Mouse (Mus musculus): ENCODE measurements around the gene Rapgef2.
A peak's percentile ranks its signal among the peaks of the same experiment; 100 is the strongest.
"Not testable (repeated sequence)": the region's sequence is repeated elsewhere in the genome, so short reads cannot be mapped to it uniquely, and the experiment has no call there.

The Rapgef2 gene

DNA sequence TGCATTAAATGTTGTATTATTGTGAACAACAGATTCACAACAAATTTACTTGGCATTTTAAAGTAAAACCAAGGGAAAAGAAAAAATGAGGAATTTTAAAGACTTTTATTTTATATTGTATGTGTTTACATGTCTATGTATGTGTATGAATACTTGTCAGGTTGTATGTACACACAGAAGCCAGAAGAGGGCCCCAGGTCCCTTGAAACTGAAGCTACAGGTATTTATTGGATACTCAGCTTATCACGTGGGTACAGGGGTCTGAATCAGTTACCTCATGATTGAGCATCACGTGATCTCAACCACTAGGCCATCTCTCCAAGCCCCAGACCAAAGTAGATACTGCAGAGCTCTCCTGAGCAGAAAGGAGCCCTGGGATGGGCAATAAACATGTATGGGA lies 180.0 kb downstream of the Rapgef2 start:
- peak; percentile 14 for DNase-seq (ENCODE audit: low read depth, low spot score)

DNA sequence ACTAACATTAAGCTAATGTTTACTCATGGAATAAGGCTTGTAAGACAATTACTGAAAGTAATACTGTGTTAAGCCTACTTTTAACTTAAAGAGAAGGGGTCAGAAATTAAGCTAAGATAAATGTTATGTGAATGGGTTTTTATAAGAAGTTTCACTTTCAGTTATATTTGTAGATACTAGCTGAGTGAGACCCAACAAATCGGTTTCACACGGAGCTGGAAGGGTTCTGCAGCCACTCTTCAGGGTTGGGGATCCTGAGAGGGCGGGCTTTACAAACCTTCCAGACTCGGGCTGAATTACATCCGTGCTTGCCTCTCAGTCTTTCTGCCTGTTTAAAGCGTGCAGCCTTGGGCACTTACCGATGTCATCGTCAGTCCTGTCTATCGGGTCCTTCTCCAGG lies 182.7 kb downstream of the Rapgef2 start:
- peak; percentile 17 for DNase-seq (ENCODE audit: low read depth, low spot score)

DNA sequence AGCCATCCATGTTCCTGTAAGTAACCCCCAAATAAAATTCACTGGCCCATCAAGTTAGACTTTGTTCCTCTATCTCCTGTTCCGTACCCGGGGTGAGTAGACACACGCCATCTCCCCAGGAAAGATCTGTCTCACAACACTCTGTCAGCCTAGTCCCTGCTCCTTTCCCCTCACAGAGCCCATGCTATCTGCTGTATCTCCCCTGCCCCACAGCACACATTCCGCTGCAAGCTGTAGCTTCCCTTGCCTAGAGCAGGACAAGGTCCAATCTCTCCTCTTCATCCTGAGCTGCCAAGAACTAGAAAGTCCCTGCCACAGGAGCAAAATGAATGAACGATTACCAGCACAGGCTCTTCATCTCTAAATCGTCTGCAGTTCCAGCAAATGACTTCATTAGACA lies 184.6 kb downstream of the Rapgef2 start:
- no peak for DNase-seq (ENCODE audit: low read depth, low spot score)

DNA sequence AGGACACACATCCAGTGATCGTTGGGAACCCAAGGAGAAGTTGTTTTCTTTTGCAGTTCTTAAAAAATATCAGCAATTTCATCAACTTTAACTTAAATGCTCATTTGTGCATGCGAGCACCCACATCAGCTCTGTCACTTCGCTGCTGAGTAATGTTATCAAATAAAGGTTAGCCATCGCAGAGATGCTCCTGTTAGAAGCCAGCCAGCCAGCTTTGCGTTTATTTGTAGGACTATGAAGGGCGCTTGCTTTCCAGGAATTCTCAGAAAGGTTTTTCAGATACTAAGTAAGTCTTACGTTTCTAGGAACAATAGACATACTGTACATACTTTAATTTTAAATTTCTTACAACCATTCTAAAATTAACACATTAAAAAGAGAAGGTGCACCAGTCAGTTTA lies 185.5 kb downstream of the Rapgef2 start:
- no peak for DNase-seq (ENCODE audit: low read depth, low spot score)

DNA sequence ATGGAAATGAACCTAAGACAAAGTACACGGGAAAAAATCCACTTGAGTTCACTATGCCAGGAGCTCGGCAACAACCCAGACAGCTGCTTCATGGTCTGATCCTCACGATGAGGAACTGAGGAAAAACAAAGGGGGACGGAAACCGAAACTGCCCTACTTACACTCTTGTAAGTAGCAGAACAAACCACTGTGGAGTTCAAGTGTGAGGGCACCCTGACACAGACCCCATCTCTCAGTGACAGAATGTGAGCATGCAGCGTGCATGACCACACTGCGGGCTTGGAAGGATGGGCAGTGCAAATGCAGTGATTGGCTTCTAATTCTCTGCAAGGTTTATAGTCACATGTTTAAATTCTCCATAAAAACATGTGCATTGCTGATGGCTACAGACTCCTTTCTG lies 197.2 kb downstream of the Rapgef2 start:
- no peak for DNase-seq (ENCODE audit: low read depth, low spot score)

DNA sequence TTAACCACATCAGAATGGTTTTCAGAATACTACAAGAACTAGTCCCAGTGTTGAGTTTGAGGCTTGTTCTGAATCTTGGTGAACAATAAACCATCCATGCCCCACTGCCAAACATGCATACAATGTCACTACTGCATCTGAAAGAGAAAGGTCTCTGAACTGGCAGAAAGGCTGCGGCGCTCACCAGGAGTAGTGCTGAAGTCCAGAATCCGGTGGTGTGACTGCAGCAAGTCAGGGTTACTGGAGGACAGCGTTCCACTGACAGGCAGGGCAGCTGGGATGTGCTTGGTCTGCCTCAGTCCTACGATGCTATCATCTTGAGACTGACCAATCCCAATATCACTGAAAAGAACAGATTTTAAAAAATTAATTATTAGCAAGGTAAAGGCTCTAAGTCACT lies 197.9 kb downstream of the Rapgef2 start:
- no peak for DNase-seq (ENCODE audit: low read depth, low spot score)

DNA sequence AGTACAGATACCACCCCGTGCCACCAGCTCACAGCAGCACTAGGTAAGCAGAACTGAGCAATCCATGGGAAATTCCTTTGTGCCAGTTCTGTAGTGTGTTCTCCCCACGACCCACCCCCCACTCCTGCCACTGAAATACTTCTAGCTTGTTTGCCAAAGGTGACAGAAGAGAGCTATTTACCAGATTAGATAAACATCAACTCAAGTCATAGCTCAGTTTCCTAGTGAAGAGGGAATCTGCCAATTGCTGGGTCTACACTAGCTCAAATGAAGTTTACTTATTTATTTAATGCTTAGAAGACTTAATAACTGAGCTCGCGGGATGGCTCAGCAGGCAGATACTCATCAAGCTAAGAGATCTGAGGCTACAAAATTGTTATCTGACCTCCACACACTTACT lies 200.0 kb downstream of the Rapgef2 start:
- no peak for DNase-seq (ENCODE audit: low read depth, low spot score)

DNA sequence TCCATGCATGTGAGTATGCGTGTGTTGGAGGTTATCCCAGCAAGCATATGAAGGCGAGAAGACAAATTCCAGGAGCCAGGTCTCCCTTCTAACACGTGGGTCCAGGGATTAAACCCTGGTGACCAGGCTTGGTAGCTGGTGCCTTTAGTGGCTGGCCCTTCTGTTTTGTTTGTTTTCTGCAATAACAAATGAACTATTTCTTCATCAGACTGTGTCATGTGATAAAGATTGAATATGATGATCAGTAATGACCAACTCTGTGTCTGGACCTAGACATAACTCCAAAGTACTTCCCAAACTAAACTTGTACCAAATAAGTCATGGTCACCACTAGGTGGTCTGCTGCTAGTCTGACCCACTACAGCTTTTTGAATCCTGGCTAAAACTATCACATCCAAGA lies 202.4 kb downstream of the Rapgef2 start:
- DNase-seq (ENCODE audit: low read depth, low spot score), result no peak

DNA sequence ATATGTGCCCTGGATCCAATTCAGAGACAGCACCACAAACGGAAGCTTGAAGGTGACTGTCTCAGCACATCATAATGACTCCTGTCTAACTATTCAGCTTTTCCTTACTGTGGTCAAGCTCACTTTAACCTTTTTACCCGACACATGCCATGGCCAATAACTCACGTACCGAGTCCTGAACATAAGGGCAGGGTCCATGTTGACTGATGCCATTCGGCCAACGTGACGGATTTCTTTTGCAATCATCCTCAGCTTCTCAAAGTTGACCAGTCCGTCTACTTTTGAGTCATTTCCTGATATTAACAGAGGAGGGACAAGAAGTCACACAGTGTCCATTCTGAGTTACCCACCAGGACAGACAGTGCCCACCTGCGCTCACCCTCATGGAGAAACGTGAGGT lies 203.3 kb downstream of the Rapgef2 start:
- no peak for DNase-seq (ENCODE audit: low read depth, low spot score)

DNA sequence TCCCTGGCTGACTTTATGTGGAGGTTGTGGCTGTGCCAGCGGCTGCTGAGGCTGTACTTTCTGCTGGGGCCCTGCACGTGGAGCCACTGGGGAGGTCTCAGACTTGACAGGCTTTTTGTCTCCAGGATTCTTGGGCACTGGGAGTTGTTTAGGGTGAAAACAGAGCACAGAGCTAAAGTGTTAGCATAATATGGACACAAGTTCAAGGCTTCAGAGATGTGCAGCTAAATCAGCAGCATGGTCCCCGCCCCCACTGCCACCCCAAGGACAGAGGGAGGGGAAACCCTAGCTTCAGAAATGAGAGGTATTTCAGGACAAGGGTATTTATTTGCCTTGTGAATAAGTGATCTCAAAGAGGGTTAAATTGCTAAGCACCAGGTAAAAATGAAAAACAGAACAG lies 207.2 kb downstream of the Rapgef2 start:
- no peak for DNase-seq (ENCODE audit: low read depth, low spot score)

DNA sequence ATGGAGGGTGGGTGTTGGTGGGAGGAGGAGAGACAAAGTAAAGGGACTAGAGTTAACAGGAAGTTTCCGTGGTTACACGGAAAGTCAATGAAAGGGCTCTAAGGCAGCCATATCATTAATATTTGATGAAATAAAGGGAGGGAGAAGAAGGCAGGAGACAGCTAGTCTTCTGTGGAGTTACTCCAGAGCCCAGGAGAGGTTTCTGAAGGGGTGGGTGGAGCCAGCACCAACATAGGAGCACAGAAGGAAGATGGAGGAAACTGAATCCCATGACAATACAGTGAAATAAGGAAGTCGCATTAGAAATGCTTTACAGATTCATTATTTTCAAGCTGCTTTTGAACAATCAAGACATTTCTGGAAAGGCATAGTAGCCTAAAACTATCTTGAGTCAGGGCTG lies 211.3 kb downstream of the Rapgef2 start:
- DNase-seq (ENCODE audit: low read depth, low spot score), result no peak

DNA sequence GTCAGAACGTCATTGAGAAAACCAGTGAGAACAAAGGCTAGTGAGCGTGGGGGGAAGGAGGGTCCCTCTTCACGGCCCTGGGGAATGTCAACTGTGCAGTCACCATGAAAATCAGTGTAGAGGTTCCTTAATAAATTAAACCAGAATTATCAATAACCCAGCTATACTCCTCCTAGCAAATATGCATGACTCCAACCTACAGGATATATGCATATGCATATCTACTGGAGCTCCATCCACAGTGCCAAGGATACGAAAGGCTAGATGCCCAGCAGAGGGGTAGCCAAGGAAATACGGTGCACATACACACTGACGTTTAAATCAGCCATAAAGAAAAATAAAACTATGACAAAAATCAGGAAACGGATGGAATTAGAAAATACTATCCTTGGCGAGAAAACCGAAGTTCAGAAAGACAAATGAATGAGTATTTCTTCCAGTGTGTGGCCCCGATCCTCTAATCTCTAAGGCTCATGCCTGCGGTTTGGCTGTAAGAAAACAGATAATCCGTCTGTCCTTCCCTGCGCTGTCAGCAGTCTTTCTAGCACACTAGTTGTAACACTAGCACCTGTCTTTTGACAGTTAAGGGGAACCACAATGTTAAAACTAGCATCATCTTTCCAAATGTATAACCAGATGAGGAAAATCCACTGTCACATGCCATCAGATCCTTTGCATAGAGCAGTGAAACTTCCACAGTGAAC lies 212.6 kb downstream of the Rapgef2 start:
- DNase-seq (ENCODE audit: low read depth, low spot score), result no peak

DNA sequence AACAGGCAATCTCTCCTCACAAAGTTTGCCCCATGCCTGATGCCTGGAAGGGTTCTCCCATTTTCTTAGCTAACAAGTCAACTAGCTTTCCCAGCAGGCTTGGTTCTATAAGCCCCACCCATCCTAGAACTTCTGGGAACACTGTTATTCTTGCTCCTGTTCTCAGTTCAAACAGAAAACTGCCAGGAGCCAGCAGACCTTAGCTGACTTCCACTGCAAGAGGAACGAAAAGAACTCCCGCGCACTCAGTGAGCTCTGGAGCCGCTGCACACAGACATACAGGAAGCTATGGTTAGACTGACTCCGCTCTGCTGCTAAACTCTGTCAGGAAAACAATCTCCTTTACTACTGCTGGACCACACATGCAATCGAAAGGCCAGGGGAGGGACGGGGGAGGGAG lies 214.8 kb downstream of the Rapgef2 start:
- peak; percentile 19 for DNase-seq (ENCODE audit: low read depth, low spot score)

DNA sequence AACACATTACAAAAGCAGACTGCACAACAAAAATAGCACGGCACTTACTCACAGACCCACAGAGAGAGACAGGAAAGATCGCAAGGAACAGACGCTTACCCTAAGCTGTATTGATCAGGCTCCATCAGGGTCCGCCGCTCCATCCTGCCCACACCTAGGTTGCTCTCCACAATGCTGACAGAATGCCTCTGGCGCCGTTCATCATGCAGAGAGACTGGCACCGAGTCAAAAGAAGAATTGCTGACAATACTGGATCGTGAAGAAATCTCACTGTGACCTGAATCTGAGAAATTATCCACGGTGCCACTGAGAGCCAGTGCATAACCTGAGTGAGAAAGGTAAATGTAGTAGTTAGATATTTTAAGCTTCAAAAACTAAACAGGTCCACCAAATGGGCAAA lies 216.4 kb downstream of the Rapgef2 start:
- DNase-seq (ENCODE audit: low read depth, low spot score), result no peak

DNA sequence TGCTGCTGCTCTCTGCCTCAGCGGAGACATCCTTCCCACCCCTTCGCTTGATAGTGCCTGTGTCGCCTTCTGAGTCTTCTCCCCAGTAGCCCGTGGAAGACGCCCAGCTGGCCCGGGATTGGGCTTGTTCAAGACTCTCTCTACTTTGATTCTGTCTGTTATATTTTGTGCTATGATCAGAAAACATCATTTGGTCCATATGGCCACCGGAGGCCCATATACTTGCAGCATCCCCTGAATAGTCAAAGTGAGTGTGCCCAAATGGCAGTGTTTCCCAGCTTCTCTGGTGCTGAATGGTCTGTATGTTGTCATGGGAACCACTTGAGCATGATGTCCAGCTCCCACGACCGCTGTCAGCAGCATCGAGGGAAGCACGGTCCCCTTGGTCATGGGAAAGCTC lies 217.3 kb downstream of the Rapgef2 start:
- no peak for DNase-seq (ENCODE audit: low read depth, low spot score)

DNA sequence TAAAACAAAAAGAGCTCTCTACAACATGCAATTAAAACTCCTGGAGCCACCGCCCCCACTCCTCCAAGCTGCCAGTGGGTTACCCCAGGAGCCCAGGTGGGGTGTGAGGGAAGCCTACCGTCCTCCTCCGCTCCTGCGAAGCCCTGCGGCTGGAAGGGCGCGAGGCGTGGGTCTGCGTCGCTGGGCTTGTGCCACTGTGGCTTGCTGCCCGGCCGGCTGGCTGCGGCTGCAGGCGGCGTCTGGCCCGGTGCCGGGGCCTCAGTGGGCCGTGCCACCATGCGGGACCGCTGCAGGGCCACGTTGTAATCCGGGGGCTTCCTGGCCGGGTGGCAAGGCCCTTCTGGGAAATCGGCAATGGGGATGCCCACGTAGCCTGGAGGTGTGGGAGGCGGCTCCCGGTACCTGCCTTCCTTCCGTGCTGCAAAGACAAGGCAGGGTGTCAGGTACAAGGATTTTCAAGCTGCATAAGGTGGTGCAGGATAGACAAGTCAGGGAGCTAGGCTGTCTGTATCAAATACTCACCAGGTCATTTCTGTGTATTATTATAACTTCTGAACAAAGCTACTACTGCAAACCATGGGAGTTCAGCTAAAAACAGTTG lies 219.8 kb downstream of the Rapgef2 start:
- DNase-seq (ENCODE audit: low read depth, low spot score), result no peak

DNA sequence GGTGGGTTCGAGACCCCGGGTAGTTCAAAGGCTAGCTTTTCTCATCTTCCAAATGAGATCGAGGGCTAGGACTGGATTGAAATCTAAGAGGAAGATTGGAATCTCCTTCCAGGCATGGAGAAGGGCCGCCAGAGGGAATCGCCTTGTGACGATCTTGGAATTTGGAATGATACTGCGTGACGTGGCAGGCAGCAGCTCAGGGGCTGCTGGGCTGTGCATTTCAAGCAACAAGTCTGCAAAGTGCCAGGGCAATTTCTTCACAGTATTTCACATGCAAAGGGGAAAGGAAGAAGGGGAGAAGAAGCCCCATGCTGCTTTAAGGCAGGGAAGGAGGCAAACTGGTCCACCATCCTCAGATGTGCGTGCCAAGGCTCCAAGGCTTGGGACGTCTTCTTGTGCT lies 222.2 kb downstream of the Rapgef2 start:
- no peak for DNase-seq (ENCODE audit: low read depth, low spot score)

DNA sequence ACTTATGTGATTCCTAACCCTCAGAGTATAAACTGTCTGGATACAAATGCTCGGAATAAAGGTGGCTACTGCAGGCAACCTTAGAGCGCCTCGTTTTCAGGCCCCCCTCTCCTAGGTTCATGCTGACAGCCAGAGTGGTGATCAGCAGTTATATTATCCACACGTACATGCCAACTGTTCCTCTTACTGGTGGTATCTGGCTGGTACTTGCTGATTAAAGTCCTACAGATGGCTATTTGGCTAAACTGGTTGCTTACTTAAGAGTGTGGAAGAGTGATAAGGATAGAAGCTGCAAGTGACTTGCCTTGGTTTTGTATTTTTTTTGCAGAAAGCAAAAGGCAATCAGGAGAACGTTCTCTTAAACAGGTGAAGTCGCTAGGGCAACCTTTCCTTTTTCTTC lies 224.9 kb downstream of the Rapgef2 start:
- no peak for DNase-seq (ENCODE audit: low read depth, low spot score)

DNA sequence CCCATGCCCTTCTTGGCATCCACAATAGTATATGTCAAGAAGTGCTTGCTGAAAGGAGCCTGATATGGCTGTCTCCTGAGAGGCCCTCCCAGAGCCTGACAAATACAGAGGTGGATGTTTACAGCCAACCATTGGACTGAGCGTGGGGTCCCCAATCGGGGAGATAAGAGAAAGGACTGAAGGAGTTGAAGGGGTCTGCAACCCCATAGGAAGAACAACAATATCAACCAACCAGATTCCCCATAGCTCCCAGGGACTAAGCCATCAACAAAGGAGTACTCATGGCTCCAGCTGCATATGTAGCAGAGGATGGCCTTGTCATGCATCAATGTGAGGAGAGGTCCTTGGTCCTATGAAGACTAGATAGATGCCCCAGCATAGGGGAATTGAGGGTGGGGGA lies 227.8 kb downstream of the Rapgef2 start:
- not testable (repeated sequence) for DNase-seq (ENCODE audit: low read depth, low spot score)

DNA sequence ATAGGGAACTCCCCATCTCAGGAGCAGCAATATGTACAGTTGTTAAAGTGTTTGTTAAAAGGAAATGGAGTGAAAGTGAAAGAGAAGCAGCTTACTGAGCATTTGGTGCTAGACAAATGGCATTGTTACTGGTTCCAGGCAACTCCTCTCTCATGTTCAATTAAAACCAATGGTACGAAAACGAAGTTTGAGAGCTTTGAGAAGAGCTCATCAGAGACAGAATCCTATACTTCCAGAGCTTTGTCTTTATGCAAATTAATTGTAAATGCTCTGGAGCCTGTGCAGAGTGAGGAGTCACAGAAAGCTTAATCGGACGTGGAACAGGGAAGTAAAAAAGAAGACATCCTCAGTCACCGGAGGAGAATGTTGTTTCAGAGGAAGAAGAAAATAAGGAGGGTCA lies 241.1 kb downstream of the Rapgef2 start:
- DNase-seq (ENCODE audit: low read depth, low spot score), result no peak

DNA sequence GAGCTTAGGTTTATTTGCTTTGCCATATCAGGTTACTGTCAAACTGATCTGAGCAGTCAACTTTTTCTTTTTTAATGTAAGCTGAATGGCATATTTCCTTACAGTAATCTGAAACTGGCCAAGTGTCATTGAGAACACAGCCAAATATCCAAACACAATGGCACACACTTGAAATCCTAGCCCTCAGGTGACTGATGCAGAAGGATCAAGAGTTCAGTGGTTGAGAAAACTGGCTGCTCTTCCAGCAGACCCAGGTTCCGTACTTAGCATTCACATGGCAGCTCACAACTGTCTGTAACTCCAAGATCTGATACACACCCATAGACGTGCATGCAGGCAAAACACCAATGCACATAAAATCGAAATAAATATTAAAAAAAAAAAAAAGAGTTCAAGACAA lies 243.3 kb downstream of the Rapgef2 start:
- DNase-seq (ENCODE audit: low read depth, low spot score), result no peak

DNA sequence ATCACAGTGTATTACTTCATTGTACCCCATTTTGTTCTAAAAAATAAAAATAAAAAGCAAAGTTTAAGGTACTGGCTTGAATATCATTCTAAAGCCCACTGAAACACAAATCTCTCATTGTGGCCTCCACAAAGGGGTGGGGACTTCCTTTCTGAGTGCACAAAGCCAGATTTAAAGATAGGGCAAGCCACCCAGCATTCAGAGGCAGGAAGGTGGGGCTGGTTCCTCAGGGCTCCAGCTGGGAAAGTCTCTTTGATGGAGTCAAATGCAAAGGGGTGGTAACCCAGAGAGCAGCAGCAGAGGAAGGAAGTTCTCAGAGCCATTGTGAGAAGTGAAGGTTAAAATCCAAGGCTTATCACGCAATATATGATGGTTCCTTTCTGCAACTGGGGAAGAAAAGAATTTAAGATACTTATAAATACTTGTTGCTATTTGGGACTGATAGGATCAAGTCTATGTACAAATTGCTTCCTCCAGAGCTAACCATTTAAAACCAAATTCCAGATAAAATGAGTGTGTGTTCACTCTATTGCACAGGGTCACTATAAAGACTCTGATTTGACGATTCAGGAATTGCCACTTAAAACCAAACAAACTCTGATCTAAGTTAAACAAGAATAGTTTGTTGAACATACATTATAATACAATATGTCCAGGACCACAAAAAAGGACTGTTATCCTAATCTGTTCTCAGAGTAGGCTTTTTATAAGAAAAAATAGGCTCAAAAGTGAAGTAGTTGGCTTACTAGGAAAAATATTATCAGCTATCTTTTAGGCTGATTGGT lies 246.5 kb downstream of the Rapgef2 start:
- DNase-seq (ENCODE audit: low read depth, low spot score), result peak; percentile 31

DNA sequence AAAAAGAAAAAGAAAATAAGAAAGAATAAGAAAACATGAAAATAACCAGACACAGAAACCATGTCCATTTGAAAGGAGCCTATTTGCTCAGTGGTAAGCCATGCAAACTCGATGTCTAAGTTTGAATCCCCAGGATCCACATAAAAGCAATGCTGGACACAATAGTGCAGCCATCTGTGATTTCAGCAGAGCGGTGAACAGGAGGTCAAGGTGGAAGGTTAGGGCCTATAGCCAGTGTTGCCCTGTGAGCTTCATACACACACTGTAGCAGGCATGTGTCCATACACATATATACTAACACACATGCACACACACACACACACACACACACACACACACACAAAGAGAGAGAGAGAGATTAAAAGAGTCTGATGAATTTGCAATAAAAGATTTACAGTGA lies 247.3 kb downstream of the Rapgef2 start:
- no peak for DNase-seq (ENCODE audit: low read depth, low spot score)

All from CD4-positive helper T cell, adult 2 months (primary cell).